Mouse (Mus musculus) olfactory bulb, adult 2 months (tissue): ENCODE measurements around the gene Unc119b.

ENCODE experiments used
- CTCF ChIP-seq: fragments of 200-500 bp; IDR thresholded peaks from 2 replicates; pipeline ENCODE4 v1.5.1; 2012; ENCODE audit warnings: low read depth, mild to moderate bottlenecking, low read length, moderate library complexity; ENCODE audit not compliant: insufficient read depth
- POLR2A ChIP-seq: fragments of 200-500 bp; IDR thresholded peaks from 2 replicates; pipeline ENCODE4 v1.6.1; 2012; ENCODE audit warnings: mild to moderate bottlenecking, low read depth, low read length, moderate library complexity; ENCODE audit not compliant: insufficient read depth

- TF ChIP-seq POLR2A = no peak
- TF ChIP-seq CTCF = no peak
Observed at GRCm38 (mm10) chr5:115081636-115082035, 53.1 kb downstream of the Unc119b start.
